Mouse (Mus musculus) thymus, postnatal 4 days (tissue): ENCODE data around the gene Nabp2.
A peak's percentile ranks its signal among the peaks of the same experiment; 100 is the strongest.

ENCODE experiments used
- DNase-seq: peaks from one replicate; pipeline ENCODE4 v3.0.0; 2021

Gene Nabp2

GRCm38 (mm10) chr10:128425260-128425659 lies 14.0 kb upstream of the Nabp2 start:
- DNase-seq = no peak

DNA sequence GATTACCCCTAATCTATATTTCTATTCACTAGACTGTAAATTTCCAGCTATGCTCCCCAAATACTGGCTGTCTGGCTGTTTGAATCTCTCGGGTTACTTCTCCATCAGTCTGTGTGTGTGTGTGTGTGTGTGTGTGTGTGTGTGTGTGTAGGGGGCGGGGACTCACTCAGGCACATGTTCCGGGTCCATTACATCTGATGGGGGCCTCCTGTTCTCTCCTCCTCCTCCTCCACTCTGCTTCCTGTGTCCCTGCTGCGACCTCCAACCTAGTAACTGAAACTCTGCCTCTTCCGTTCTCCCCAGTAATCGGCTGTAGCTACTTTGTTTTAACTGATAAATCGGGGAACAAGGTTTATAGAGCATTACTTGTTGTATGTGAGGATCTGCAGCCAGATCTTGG lies 13.3 kb upstream of the Nabp2 start:
- DNase-seq = peak; percentile 64

DNA sequence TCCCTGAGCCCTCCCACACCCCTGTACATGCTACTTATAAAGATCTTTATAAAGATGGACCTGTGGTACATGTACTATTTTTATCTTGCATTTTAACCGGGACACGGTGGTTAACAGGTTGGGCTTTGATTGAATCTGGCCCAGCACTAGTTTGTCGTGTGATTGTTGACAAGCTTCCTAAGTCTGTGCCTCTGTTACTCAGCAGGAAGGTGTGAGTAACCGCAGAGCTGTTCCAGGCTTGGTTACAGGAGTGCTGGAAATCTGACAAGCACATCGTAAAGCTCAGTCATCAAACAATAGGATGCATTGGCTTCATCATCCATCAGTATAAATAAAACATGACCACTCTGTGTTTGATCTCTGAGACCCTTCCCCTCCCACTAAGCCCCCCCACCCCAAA lies 11.1 kb upstream of the Nabp2 start:
- DNase-seq = no peak

DNA sequence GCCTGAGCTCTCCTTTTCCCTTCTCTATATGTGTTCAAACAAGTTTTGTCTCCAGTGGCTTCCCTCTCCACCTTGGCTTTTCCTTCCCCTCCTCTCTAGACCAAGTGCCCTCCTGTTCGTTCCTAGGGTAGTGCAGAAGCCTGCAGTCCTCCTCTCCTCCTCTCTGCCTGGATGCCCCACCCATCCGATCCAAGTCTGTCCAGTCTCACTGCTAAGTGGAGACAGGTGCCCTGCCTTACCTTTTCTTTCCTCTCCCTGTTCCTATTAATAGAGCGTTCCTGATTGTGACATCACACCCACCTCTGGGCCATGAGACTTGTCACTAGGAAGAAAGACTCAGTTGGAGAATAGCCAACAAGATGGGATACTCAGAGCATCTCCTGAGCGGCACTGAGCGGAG lies 3.6 kb upstream of the Nabp2 start:
- DNase-seq = no peak

DNA sequence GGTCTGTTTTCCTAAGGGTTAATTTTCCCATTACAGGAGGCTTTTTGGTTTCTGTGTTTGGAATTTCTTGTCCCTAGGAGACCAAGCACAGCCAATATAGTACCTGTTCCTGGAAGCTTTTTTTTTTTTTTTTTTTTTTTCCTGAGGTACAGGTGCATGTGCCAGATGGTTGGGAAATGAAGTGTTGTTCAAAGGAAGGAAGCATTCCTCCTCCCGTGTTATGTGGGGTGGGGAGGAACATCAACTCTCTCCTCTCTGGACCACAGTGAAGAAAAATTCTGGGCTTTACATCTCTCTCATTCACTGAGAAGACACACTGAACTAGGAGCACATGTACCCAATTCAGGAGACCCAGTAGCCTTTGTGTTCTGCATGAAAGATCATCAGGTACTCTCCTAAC lies 1.8 kb upstream of the Nabp2 start:
- no peak for DNase-seq

DNA sequence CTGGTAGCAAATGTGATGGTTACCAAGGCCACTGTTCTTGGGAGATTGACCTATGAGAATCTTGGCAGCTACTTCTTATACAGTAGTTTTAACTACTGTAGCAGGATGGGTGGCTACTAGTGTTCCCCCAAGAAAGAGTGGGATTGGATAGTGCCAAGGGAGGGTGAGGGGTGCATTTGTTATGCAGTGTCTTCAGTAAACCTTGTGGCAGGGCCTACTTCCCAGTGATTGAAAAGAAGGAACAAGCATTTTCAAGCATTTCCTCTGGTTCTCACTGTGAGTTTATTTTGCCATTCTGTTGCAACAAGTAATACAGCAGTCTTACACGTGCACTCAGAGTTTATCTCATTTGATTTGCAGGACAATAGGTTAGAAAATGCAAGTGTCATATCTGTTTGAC lies 1.3 kb upstream of the Nabp2 start:
- no peak for DNase-seq

GRCm38 (mm10) chr10:128412055-128412381 lies 726 bp upstream of the Nabp2 start:
- peak; percentile 51 for DNase-seq

DNA sequence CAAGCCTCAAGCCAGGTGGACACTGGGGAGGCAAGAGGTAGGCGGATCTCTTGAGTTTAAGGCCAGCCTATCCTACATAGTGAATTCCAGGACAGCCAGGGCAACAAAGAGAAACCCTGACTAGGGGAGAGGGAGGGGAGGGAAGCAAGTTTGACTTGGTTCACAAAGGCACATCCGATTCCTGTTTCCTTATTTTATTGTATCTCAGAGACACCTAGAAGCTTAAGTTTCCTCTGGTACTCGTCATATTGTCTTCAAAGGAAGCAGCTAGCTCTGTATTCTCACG lies 789 bp downstream of the Nabp2 start:
- no peak for DNase-seq

DNA sequence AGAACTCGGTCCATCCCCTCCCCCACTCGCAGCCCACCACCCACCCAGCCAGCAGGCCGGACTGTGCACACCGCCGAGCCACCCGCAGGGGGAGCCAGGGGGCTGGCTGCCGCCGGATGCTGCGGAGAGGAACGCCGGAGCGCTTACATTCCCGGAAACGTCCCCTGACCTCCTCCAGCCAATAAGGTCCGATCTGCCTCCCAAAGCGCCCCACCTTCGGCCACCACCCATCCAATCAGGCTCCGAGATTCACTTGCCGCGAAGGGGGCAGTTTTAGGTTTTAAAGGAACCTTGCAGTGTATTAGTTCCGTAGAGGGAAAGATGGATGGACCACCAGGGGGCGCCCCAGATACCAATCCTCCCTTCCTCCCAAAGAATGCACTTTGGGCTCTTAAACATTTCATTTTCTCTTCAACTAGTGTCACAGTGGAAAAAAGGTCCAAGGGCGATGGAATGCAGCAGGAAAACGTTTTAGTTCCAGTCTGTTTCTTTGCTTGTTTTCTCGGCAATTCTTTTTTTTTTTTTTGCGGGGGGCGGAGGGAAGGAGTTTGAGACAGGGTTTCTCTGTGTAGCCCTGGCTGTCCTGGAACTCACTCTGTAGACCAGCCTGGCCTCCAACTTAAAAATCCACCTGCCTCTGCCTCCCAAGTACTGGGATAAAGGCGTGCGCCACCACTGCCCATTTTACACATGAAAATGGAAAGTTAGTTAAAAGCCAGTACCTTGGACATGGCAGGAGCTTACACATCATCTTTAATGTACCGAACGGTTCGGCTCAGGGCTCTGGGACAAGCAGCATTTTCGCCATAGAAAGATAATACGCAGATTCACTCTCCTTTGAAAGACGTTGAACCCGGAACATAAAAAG lies 1.4 kb downstream of the Nabp2 start:
- DNase-seq = peak; percentile 98

GRCm38 (mm10) chr10:128408591-128409535 lies 2.4 kb downstream of the Nabp2 start:
- peak; percentile 66 for DNase-seq

DNA sequence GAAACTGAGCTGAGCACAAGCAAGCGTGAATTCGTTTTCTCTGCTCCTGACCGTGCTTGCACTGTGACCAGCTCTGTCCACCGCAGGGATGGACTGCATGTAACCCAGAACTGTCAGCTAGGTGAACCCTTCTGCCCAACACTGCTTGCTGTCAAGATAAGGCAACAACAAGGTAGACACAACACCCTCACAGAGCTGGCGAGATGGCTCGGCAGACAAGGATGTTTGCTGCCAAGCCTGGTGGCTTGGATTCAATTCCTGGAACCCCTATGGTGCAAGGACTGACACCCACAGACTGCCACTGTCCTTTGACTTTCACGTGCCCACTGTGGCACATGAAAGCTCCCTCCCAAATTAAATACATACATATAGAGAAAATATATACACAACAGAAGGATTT lies 7.4 kb downstream of the Nabp2 start:
- no peak for DNase-seq

GRCm38 (mm10) chr10:128401638-128402037 lies 9.7 kb downstream of the Nabp2 start:
- no peak for DNase-seq

GRCm38 (mm10) chr10:128401056-128401455 lies 10.2 kb downstream of the Nabp2 start, which contains the start of gene Slc39a5:
Slc39a5 (minus strand) TSS chr10:128401229.
- no peak for DNase-seq

DNA sequence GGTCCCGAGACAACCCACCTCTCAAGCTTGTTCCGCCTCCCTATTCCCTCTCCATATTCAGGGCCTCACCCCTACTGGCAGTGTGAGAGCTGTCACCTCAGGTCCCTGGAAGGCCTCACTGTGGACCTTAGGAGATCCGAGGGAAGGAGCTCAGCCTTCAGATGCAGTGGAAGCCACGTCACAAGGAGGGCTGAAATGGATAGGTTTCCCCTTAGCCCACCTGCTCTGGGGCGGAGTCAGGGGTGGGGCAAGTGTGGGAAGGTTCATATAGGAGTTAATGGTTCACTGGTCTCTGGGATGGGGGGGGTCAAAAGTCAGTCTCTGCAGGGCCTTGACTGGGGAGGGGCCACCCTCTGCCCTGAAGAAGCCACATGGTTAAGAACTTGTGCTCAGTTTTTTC lies 11.0 kb downstream of the Nabp2 start:
- no peak for DNase-seq

DNA sequence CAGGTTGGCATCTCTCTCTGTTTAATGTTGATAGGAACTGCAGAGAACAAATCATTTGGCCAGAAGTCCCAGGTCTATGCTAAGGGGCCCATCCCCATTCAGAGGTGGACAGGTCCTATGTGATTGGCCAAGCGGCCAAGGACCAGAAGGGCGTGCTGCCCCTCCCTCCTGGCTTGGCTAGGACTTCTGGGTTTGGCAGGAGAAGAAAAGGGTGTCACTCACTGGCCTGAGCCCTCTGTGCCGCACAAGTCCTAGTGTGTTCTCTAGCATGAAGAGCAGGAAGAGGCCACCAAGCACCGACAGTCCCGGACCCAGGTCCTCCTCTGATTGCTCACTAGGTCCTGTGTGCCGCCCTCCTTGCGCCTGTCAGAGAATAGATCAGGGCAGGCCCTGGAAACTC lies 13.8 kb downstream of the Nabp2 start:
- DNase-seq = no peak

- DNase-seq = no peak
Measured at GRCm38 (mm10) chr10:128396716-128397264, 14.5 kb downstream of the Nabp2 start.

DNA sequence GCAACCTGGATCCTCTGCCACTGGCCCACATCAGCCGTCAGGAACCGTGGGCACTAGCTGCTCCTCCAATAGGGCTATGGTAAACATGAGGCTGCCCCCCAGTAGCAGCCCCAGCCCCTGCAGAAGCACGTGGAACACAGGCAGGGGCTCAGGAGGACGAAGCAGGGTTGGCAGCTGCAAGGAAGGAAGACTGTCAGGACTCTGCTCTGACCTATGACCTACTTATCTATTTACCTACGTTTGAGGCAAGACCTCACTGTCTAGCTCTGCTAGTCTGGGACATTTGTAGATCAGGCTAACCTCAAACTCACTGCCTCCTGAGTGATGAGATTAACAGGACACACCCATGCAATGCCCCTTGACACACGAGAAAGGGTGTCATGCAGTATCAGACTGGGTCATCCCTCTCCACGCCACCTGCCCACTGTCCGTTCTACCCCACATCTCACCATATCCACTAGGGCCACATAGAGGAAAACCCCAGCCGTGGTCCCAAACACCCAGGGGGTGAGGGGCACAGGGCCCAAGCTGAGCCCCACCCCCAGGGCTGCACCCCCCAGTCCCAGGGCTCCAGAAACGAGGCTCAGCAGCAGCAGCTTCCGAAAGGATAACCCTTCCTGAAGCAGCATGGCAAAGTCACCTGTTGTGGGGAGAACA lies 15.1 kb downstream of the Nabp2 start:
- no peak for DNase-seq

DNA sequence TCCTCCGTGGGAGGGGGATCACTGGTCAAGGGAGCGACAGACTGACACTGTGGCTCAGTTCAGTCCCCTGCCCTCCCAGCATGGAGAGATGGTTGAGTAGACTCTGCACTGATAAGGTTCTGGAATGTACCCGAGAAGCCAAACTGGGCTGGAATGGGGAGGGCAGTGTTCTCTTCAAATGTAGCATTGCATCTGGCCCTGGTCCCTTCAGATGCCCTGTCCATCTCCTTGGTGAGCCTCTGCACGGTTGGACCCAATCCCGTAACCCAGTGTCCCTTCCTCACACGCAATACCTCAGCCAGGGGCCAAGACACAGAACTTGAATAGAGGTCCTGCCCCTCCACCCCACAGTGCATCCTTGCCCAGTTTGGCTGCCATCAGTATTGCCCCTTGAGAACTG lies 19.4 kb downstream of the Nabp2 start:
- no peak for DNase-seq

- DNase-seq = no peak
Measured at GRCm38 (mm10) chr10:128390366-128390765, 20.9 kb downstream of the Nabp2 start.

GRCm38 (mm10) chr10:128389570-128389969 lies 21.7 kb downstream of the Nabp2 start:
- no peak for DNase-seq

DNA sequence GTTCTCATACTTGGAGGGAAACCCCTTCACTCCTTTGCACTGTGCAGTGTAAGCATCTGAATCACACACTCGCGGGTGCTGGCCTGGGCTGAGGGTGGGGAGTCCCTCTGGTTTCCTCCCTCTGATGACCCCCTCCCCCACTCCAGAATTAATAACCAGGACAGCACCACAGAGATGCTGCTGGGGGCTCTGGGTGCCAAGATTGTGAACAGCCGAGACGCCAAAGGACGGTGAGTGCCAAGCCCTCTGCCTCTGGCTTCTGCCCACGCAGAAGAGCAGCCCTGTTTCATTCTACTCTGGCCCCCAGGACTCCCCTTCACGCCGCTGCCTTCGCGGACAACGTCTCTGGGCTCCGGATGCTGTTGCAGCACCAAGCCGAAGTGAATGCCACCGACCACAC lies 22.4 kb downstream of the Nabp2 start:
- DNase-seq = no peak

DNA sequence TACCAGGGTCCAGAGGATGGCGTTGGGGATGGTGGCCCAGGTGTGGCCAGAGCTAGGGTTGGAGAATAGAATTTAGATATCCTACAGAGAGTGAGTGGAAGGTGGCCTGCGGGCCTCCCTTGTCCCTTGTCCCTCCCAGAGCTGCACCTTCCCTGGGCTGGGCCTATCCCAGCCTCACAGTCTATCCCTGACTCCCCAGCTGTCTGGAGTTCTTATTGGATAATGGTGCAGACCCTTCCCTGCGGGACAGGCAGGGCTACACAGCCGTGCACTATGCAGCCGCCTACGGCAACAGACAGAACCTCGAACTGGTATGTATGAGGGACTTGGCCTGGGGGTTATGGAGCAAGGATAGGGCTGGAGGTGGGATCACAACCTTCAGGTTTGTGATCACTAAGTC lies 25.4 kb downstream of the Nabp2 start:
- DNase-seq = no peak

GRCm38 (mm10) chr10:128382482-128382881 lies 28.8 kb downstream of the Nabp2 start:
- no peak for DNase-seq
